Mouse (Mus musculus) hindbrain, embryonic 11.5 days (tissue): ENCODE results near the gene Fam166b. TPM values are rescaled to one million over a fixed set of nuclear protein-coding genes. Genes with fewer than 3 reads are reported as not detected.

Source experiments
- ATAC-seq: fragments of 200-750 bp; cut with Nextera tagmentation; 2 replicates; pipeline ENCODE4 v1.8.0; 2017; ENCODE audit warnings: mild to moderate bottlenecking, moderate TSS enrichment, moderate library complexity; ENCODE audit not compliant: low FRiP score
- DNase-seq: peaks from one replicate; pipeline ENCODE4 v3.0.0-alpha.2; 2015; ENCODE audit warnings: low spot score
- H3K27ac ChIP-seq: fragments of 300-500 bp; sonication (generic); 2 replicates; pipeline ENCODE4 v1.5.1; 2014; ENCODE audit warnings: mild to moderate bottlenecking, low read depth, low read length
- H3K27me3 ChIP-seq: fragments of 300-500 bp; sonication (generic); 2 replicates; pipeline ENCODE4 v1.6.1; 2014; ENCODE audit warnings: mild to moderate bottlenecking, low read length, moderate library complexity, mixed read lengths; ENCODE audit not compliant: control insufficient read depth, insufficient read depth
- H3K36me3 ChIP-seq: fragments of 300-500 bp; sonication (generic); 2 replicates; pipeline ENCODE4 v1.6.1; 2014; ENCODE audit warnings: mild to moderate bottlenecking, low read length, moderate library complexity, mixed read lengths; ENCODE audit not compliant: control insufficient read depth, insufficient read depth
- H3K4me1 ChIP-seq: fragments of 300-500 bp; sonication (generic); replicated peaks from 2 replicates; pipeline ENCODE4 v1.6.1; 2014; ENCODE audit warnings: low read length, mixed read lengths; ENCODE audit not compliant: control insufficient read depth, insufficient read depth
- H3K4me2 ChIP-seq: fragments of 300-500 bp; sonication (generic); replicated peaks from 2 replicates; pipeline ENCODE4 v1.6.1; 2014; ENCODE audit warnings: mild to moderate bottlenecking, low read depth, low read length
- H3K4me3 ChIP-seq: fragments of 300-500 bp; sonication (generic); 2 replicates; pipeline ENCODE4 v1.5.1; 2014; ENCODE audit warnings: low read depth, low read length
- H3K9ac ChIP-seq: fragments of 300-500 bp; sonication (generic); 2 replicates; pipeline ENCODE4 v1.6.1; 2014; ENCODE audit warnings: low read depth, low read length
- H3K9me3 ChIP-seq: fragments of 300-500 bp; sonication (generic); 2 replicates; pipeline ENCODE4 v1.6.1; 2016; ENCODE audit warnings: low read length; ENCODE audit not compliant: control insufficient read depth
- WGBS: fragments of 180-500 bp; shearing (Covaris S2); extraction: QIAGEN DNeasy Blood & Tissue Kit; methylation state at CpG from one replicate; pipeline ENCODE4 v1.1.7; 2014; 5-methylcytosine and 5-hydroxymethylcytosine counted together
- polyA plus RNA-seq: library from polyadenylated mRNA; unstranded; fragments of >200 nt; fragmentation: Nextera tagmentation; extraction: Ambion mirVana; gene quantifications from 2 replicates; pipeline ENCODE4 v1.2.1, GENCODE M21; 2014

Fam166b gene
- polyA plus RNA-seq, 1 experiment from 2014 or later = 0.26 TPM

DNA sequence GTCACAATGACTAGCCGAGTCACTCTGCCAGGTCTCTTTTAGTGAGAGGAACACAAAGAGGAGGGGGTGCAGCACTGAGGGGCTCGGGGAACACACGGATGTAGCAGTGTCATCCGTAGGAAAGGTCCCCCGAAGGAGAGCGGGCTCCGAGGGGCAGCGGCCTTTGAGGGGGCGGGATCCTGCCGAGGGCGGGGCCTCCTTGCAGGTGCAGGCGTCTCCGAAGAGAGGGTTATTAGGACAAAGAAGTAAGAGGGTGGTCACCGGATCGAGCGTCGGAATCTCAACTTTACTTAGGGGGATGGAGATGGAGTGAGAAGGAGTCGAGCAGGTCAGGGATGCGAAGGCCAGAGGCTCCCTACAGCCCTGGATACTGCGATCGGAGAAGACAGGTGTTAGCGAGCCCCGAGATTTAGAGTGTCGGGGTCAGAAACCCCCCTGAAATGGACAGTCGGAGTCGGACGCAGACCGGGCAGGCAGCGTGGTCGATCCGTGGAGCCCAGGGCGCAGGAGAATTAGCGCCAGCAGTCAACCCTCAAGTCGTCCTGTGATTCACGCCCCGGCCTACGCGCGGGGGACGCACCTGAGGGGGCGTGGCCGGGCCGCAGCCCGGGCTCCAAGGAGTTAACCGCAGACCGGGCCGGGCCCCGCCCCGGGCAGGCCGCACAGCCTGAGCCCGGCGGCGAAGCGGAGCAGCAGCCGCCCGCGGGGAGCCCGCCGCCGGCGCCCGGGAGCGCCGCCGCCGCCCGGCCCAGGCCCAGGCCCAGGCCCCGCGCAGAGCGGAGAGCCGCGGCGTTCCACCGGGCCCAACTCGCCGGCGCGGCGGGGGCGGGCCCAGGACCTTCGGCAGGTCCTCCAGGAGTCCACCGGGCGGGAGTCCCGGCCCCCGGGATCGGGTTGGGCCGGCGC lies 13.8 kb upstream of the Fam166b start:
- H3K36me3 ChIP-seq = peaks cover 12% of the 10 kb centered on the region
- ATAC-seq (peak; percentile 78), DNase-seq (peak; percentile 80)
- H3K4me2 ChIP-seq = peak overlapping the region; percentile 84
- H3K9ac ChIP-seq = peak overlapping the region; percentile 98
- peaks cover 4% of the 10 kb centered on the region for H3K4me1 ChIP-seq
- H3K4me3 ChIP-seq = peak overlapping the region; percentile 94
- no peaks in the 10 kb centered on the region for H3K9me3 ChIP-seq
- under 1% methylated on average over 58 of the region's 88 CpGs for whole genome bisulfite sequencing
- peak overlapping the region; percentile 91 for H3K27ac ChIP-seq
- no peaks in the 10 kb centered on the region for H3K27me3 ChIP-seq

DNA sequence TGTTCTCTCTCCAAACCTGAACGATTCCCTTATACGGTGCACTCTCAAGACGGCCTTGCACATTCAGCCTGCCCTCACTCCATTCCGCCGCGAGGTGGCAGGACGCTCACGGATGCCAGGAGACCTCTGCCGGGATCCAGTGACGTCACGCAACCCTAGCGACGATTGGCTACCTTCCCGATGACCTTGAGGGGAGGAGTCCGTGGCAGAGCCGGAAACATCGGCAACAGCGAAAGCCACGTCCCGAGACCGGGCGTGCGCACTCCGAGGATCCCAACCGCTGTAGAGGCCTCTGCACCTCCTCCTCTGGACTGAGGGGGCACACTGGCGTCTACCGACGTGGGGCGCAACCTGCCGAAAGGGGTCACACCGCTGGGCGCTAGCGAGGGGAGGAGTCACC lies 13.1 kb upstream of the Fam166b start:
- under 1% methylated on average over 33 of the region's 33 CpGs for WGBS
- Histone ChIP-seq H3K9ac (peak overlapping the region; percentile 98), H3K27ac (peak overlapping the region; percentile 91), H3K27me3 (no peaks in the 10 kb centered on the region), H3K4me1 (peaks cover 4% of the 10 kb centered on the region), H3K4me2 (peak overlapping the region; percentile 84), H3K36me3 (peaks cover 11% of the 10 kb centered on the region), H3K9me3 (no peaks in the 10 kb centered on the region), H3K4me3 (peak overlapping the region; percentile 94)
- ATAC-seq (peak; percentile 94), DNase-seq (peak; percentile 99)

DNA sequence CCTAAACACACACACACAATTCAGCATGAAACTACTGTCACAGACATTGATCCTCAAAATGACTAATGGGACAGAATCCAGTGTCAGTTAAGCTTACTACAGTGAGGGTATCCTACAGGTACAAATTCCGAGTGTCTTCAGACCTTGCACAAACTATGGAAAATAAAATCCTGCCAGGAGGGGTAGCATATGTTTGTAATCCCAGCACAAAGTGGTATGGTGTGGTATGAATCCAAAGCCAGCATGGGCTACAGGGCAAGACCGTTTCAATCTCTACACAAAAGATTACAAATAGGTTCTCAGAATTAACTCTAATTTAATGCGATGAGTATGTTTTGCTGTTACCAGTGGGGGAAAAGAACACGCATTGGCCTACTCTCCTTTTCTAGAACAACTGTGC lies 12.7 kb upstream of the Fam166b start, which contains the start of gene Tesk1:
TSS of gene Tesk1 (plus strand) at position 301 of the 400 bp plus-strand sequence.
- Histone ChIP-seq H3K27ac (peak within 1 kb of the TSS; percentile 91), H3K9me3 (no peaks in the 10 kb centered on the region), H3K4me2 (peak within 1 kb of the TSS; percentile 84), H3K36me3 (peaks cover 7% of the 10 kb centered on the region), H3K9ac (peak within 1 kb of the TSS; percentile 98), H3K27me3 (no peaks in the 10 kb centered on the region), H3K4me1 (peaks cover 4% of the 10 kb centered on the region), H3K4me3 (peak within 1 kb of the TSS; percentile 94)
- ATAC-seq = no peak; the same call in 1 of the 2 replicates
- DNase-seq = no peak
- 27% methylated on average over 4 of the region's 4 CpGs for WGBS

DNA sequence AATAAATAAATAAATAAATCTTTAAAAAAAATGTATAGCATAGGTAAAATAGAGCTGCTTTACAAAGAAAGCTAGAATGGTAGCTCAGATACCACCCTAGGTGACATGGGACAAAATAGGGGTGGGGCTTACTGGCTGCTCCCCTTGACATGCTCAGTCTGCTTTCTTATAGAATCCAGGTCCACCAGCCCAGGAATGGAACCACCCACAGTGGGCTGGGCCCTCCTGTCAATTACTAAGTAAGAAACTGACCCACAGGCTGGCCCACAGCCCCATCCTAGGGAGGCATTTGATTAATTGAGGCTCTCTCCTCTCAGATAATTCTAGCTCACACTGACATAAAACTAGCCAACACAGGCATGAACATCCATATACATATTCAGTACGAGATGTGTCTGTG lies 3.9 kb upstream of the Fam166b start:
- Histone ChIP-seq H3K4me2 (no peak overlapping the region), H3K36me3 (no peaks in the 10 kb centered on the region), H3K4me3 (no peak overlapping the region), H3K27me3 (peaks cover 5% of the 10 kb centered on the region; the same call in 1 of the 2 replicates), H3K27ac (no peak overlapping the region), H3K9ac (no peak overlapping the region), H3K4me1 (0 out of 2 replicates have a peak, but pooled peaks cover 3% of the 10 kb centered on the region), H3K9me3 (no peaks in the 10 kb centered on the region)
- ATAC-seq (no peak), DNase-seq (no peak)
- WGBS = 86% methylated on average over 1 of the region's 1 CpGs

DNA sequence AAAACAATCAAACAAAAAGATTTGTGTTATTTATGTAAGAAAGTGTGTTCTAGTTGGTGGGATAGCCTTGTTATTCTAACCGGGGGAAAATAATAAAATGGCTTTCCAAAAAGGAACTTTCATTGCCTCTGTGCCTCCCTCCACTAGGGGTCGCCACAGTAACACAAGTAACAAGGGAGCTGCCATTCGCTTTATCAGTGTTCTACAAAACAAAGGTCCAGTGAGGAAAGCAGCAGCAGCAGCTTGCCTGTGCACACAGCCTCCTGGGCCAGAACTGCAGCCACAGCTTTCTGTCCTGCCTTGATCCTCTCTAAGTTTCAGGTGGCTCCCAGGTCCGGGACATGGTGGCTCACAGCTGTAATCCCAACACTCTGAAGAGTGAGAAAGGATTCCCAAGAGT lies 2.8 kb upstream of the Fam166b start:
- WGBS = 3% methylated on average over 4 of the region's 4 CpGs
- peaks cover 16% of the 10 kb centered on the region for H3K27me3 ChIP-seq
- peak overlapping the region; percentile 67; the same call in 1 of the 2 replicates for H3K27ac ChIP-seq
- DNase-seq (peak; percentile 91), ATAC-seq (peak; percentile 55; the same call in 1 of the 2 replicates)
- H3K9ac ChIP-seq = no peak overlapping the region
- no peaks in the 10 kb centered on the region for H3K36me3 ChIP-seq
- peaks cover 3% of the 10 kb centered on the region; the same call in 1 of the 2 replicates for H3K4me1 ChIP-seq
- no peak overlapping the region for H3K4me2 ChIP-seq
- H3K4me3 ChIP-seq = no peak overlapping the region
- H3K9me3 ChIP-seq = no peaks in the 10 kb centered on the region

DNA sequence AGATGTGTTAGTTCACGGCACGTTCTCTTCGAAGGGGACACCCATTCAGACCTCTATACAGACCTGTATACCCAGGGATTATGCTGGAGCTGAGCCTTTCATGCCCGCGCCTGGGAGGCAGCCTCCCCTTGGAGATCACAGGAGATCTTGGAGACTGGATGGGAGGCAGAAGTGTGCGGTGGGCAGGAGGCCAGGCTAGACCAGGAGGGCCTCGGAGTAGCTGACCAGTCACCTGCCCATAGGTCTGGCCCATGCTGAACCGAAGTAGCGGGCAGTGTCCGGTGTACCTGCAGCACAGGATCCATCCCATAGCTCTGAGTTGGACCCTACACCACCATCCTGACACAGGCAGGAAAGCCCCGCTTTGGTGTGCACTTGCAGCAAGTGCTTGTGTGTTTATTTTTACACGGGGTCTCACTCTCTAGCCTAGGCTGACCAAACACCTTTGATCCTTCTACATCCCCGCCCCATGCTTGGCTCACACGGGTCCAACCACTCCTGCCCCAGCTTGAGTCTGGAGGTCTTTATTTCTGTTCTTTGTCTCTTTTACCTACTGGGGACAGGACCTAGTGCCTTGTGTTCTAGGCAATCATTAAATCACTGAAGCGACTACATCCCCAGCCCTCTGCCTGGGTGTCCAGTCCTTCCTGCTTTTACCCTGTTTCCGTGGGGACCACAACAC lies 613 bp downstream of the Fam166b start:
- H3K4me3 ChIP-seq = no peak overlapping the region
- DNase-seq (peak; percentile 38), ATAC-seq (no peak)
- no peaks in the 10 kb centered on the region for H3K9me3 ChIP-seq
- no peak overlapping the region for H3K27ac ChIP-seq
- H3K9ac ChIP-seq = no peak overlapping the region
- peaks cover 47% of the 10 kb centered on the region for H3K27me3 ChIP-seq
- H3K4me2 ChIP-seq = 0 out of 2 replicates have a peak overlapping the region, but pooled peaks have one; percentile 12
- peaks cover 5% of the 10 kb centered on the region; the same call in 1 of the 2 replicates for H3K36me3 ChIP-seq
- H3K4me1 ChIP-seq = peaks cover 9% of the 10 kb centered on the region; the same call in 1 of the 2 replicates
- WGBS = 28% methylated on average over 16 of the region's 16 CpGs

DNA sequence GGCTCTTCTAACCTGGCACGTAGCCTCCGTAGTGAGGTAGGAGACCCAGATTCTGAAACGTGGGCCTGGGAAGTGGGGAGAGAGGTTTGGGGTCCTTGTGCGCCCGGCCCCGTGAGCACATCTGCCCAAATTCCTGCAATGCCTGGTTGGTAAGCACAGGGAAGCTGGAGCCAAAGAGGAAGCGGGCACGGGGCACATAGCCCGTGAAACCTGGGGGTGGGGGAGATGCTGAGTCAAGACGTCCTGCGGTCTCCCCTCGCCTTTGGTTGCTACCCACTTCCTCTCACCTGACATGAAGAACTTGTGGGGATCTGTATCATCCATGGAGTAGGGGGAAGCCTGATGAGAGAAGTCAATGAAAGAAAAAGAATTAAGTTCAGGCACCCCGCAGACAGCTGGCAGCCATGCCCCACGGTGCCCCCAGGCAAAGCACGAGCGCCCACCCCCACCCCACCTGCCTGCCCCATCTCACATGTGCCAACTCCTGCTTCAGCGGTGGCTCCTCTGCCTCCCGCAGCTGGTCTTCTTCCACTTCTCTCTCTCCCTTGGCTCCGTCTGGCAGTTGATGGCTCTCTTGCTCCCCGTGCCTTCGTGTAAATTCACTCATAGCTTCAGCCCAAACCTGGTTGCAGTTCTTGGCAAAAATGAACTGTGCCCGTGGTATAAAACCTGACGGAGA lies 1.3 kb downstream of the Fam166b start:
- DNase-seq (peak; percentile 24), ATAC-seq (no peak)
- H3K4me3 ChIP-seq = no peak overlapping the region
- peaks cover 9% of the 10 kb centered on the region; the same call in 1 of the 2 replicates for H3K4me1 ChIP-seq
- no peaks in the 10 kb centered on the region for H3K9me3 ChIP-seq
- no peak overlapping the region for H3K27ac ChIP-seq
- 0 out of 2 replicates have a peak overlapping the region, but pooled peaks have one; percentile 7 for H3K4me2 ChIP-seq
- peaks cover 47% of the 10 kb centered on the region for H3K27me3 ChIP-seq
- no peak overlapping the region for H3K9ac ChIP-seq
- WGBS = 23% methylated on average over 23 of the region's 23 CpGs
- peaks cover 5% of the 10 kb centered on the region; the same call in 1 of the 2 replicates for H3K36me3 ChIP-seq

DNA sequence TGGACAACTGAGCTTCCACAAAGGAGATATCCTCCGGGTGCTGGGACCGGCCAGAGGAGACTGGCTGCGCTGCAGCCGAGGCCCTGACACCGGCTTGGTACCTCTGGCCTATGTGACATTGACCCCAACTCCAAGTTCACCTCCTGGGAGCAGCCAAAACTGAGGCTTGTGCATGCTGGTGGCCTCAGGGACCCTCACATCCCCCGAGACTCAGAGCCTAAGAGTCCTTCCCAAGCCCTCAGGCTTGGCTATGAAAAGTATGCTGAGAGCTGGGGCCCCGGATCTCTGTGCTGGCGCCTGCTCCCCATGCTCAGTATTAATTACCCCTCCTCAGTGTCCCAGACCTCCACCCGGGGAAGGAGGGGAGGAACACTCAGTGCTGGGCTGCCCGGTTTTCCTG lies 2.4 kb downstream of the Fam166b start:
- H3K4me1 ChIP-seq = peaks cover 9% of the 10 kb centered on the region; the same call in 1 of the 2 replicates
- 45% methylated on average over 10 of the region's 10 CpGs for WGBS
- no peaks in the 10 kb centered on the region for H3K9me3 ChIP-seq
- no peak for DNase-seq
- no peak overlapping the region for H3K4me3 ChIP-seq
- H3K4me2 ChIP-seq = no peak overlapping the region
- no peak for ATAC-seq
- H3K27ac ChIP-seq = no peak overlapping the region
- H3K27me3 ChIP-seq = peaks cover 47% of the 10 kb centered on the region
- H3K9ac ChIP-seq = no peak overlapping the region
- H3K36me3 ChIP-seq = peaks cover 10% of the 10 kb centered on the region; the same call in 1 of the 2 replicates
